ENCODE assay signal across 8 mouse cellular contexts in genomic region chr7:123123665-123124298, GRCm38 (mm10). TPM values are rescaled to one million over a fixed set of nuclear protein-coding genes. Genes with fewer than 3 reads are reported as not detected.
DNase-seq lines count a peak whose midpoint lies in the region; ATAC-seq and TF ChIP-seq lines count a peak whose summit lies in the region.

Tnrc6a (plus strand) TSS chr7:123123885.

- H3K27ac ChIP-seq in cortical plate, adult 2 months (ENCODE audit: insufficient read depth, low read length), result peak within 1 kb of the TSS; percentile 100

- no peaks in the 10 kb centered on the region; the same call in 1 of the 2 replicates for H3K4me1 ChIP-seq in cortical plate, adult 2 months (ENCODE audit: control insufficient read depth, insufficient read depth, low read length)

- peak; percentile 93 for DNase-seq in gastrocnemius, postnatal 10 days
- DNase-seq in induced T-regulatory cell, adult 2 months (ENCODE audit: low read depth), result peak; percentile 94
- DNase-seq in left cerebral cortex, adult 9 months (ENCODE audit: low spot score in 2 of 2), result peak; percentile 80 to 93
- DNase-seq in right cerebral cortex, postnatal 14 days, result peak; percentile 89
- DNase-seq in urinary bladder, postnatal 36 days (ENCODE audit: low spot score in 2 of 2), result peak; percentile 93

- peak; percentile 73 for TF ChIP-seq POLR2A in cortical plate, adult 2 months (IDR thresholded peaks at IDR 0.05; ENCODE audit: extremely low read depth, insufficient read depth, low read length)

- ATAC-seq in activated CD4-positive, CD25-positive, alpha-beta regulatory T cell, adult 4 months, result peak; percentile 85
- peak; percentile 92 for ATAC-seq in megakaryocyte progenitor cell, adult 5-6 weeks (replicated peaks; ENCODE audit: poor library complexity)

- peak within 1 kb of the TSS; percentile 77 for H3K4me3 ChIP-seq in cortical plate, adult 2 months (ENCODE audit: insufficient read depth, low read length)

- no peak for TF ChIP-seq CTCF in cortical plate, adult 2 months (IDR thresholded peaks at IDR 0.05; ENCODE audit: extremely low read depth, insufficient read depth, low read length)

RNA-seq across cellular contexts. Expression of gene Tnrc6a, which starts in this region (rescaled TPM):
- 100 to 1,000 TPM in 1 of 2 experiments, 10 to 100 TPM in 1; 41.1 to 119 TPM for polyA plus RNA-seq in activated CD4-positive, CD25-positive, alpha-beta regulatory T cell, adult 4 months (2017; shearing (Covaris generic))
- 55.6 and 56.1 TPM in 2 replicates for polyA plus RNA-seq in cortical plate, adult 2 months (2012; rRNA removed)
- 10 to 100 TPM; 21.9 to 36.0 TPM for total RNA-seq in gastrocnemius, postnatal 10 days (2021)
- total RNA-seq in megakaryocyte progenitor cell, adult 5-6 weeks (2015), result 20.9 and 29.3 TPM in 2 replicates
- 20.2 and 51.3 TPM in 2 replicates for total RNA-seq in megakaryocyte progenitor cell, adult 5-6 weeks (2017)

Comparison
In these comparisons a context has a peak if more than half of its experiments do, and no peak if none do; other contexts are left out.
1. Peak in every context shown above with its lines: DNase-seq, ATAC-seq, H3K4me3 ChIP-seq and H3K27ac ChIP-seq.